Mouse (Mus musculus): ENCODE measurements at regions not wholly inside any gene's neighbourhood (a gene's known extent, or its start where the extent isn't known, plus 50 kb on each side); places are given as distances from the start of the nearest gene placed in this dataset.
A peak's percentile ranks its signal among the peaks of the same experiment; 100 is the strongest.

- H3K4me1 ChIP-seq (ENCODE audit: control insufficient read depth, insufficient read depth, low read length): no peaks in the 10 kb centered on the region
- H3K27me3 ChIP-seq (ENCODE audit: control insufficient read depth, insufficient read depth, low read length): no peaks in the 10 kb centered on the region
- no peak overlapping the region for H3K4me3 ChIP-seq (replicated peaks; ENCODE audit: low read length)
- no peak overlapping the region for H3K9ac ChIP-seq (ENCODE audit: low read depth, low read length, severe bottlenecking)
- ATAC-seq (ENCODE audit: low FRiP score, low read depth): no peak
- no peak overlapping the region for H3K27ac ChIP-seq (replicated peaks; ENCODE audit: low read depth, low read length)
- no peaks in the 10 kb centered on the region for H3K9me3 ChIP-seq (ENCODE audit: control insufficient read depth, low read length)
- 40% methylated on average over 2 of the region's 2 CpGs for WGBS
- no peak for TF ChIP-seq POLR2A (IDR thresholded peaks at IDR 0.05; ENCODE audit: borderline replicate concordance, extremely low read depth, insufficient read depth, insufficient read length)
- H3K36me3 ChIP-seq (ENCODE audit: control insufficient read depth, insufficient read depth, low read length): no peaks in the 10 kb centered on the region
- H3K4me2 ChIP-seq (replicated peaks; ENCODE audit: low read depth, low read length, severe bottlenecking): no peak overlapping the region
- no peak for DNase-seq (ENCODE audit: low spot score)
Measured at GRCm38 (mm10) chr12:14088960-14089359, 62.9 kb downstream of the Fam84a start.

- Histone ChIP-seq H3K27me3 (ENCODE audit: control insufficient read depth, insufficient read depth, low read length) (no peaks in the 10 kb centered on the region), H3K27ac (replicated peaks; ENCODE audit: low read depth, low read length) (no peak overlapping the region), H3K9me3 (ENCODE audit: control insufficient read depth, low read length) (no peaks in the 10 kb centered on the region), H3K4me3 (replicated peaks; ENCODE audit: low read length) (no peak overlapping the region), H3K4me2 (replicated peaks; ENCODE audit: low read depth, low read length, severe bottlenecking) (no peak overlapping the region), H3K4me1 (ENCODE audit: control insufficient read depth, insufficient read depth, low read length) (no peaks in the 10 kb centered on the region), H3K9ac (ENCODE audit: low read depth, low read length, severe bottlenecking) (no peak overlapping the region), H3K36me3 (ENCODE audit: control insufficient read depth, insufficient read depth, low read length) (no peaks in the 10 kb centered on the region)
- DNase-seq (ENCODE audit: low spot score) (no peak), ATAC-seq (ENCODE audit: low FRiP score, low read depth) (no peak)
- whole genome bisulfite sequencing: 87% methylated on average over 3 of the region's 3 CpGs
- TF ChIP-seq POLR2A (IDR thresholded peaks at IDR 0.05; ENCODE audit: borderline replicate concordance, extremely low read depth, insufficient read depth, insufficient read length): no peak
Measured at GRCm38 (mm10) chr12:14082771-14083170, 69.1 kb downstream of the Fam84a start.

DNA sequence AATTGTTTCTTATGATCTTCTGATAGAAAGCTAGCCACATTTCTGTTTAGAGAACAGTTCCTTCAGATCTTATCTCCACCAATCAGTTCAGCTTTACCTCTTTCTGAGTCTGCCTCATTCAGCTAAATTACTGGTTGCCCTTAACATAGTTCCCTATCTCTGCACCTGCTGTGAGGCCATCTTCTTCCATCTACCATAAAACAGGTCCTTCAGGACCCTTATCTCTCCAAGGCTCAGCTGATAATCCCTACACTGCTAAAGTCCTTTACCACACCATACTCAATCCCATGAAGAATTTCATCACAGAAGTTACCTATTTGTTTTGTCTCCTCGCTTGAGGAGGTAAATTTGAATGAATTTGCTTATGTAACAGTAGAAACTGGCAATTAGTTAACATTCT is 72.0 kb downstream of the Fam84a start:
- H3K4me3 ChIP-seq (replicated peaks; ENCODE audit: low read length): no peak overlapping the region
- H3K27me3 ChIP-seq (ENCODE audit: control insufficient read depth, insufficient read depth, low read length): no peaks in the 10 kb centered on the region
- WGBS: 69% methylated on average over 1 of the region's 1 CpGs
- H3K9ac ChIP-seq (ENCODE audit: low read depth, low read length, severe bottlenecking): no peak overlapping the region
- no peak overlapping the region for H3K4me2 ChIP-seq (replicated peaks; ENCODE audit: low read depth, low read length, severe bottlenecking)
- no peak for DNase-seq (ENCODE audit: low spot score)
- no peaks in the 10 kb centered on the region for H3K36me3 ChIP-seq (ENCODE audit: control insufficient read depth, insufficient read depth, low read length)
- H3K9me3 ChIP-seq (ENCODE audit: control insufficient read depth, low read length): no peaks in the 10 kb centered on the region
- no peak for ATAC-seq (ENCODE audit: low FRiP score, low read depth)
- TF ChIP-seq POLR2A (IDR thresholded peaks at IDR 0.05; ENCODE audit: borderline replicate concordance, extremely low read depth, insufficient read depth, insufficient read length): no peak
- H3K27ac ChIP-seq (replicated peaks; ENCODE audit: low read depth, low read length): no peak overlapping the region
- H3K4me1 ChIP-seq (ENCODE audit: control insufficient read depth, insufficient read depth, low read length): no peaks in the 10 kb centered on the region

DNA sequence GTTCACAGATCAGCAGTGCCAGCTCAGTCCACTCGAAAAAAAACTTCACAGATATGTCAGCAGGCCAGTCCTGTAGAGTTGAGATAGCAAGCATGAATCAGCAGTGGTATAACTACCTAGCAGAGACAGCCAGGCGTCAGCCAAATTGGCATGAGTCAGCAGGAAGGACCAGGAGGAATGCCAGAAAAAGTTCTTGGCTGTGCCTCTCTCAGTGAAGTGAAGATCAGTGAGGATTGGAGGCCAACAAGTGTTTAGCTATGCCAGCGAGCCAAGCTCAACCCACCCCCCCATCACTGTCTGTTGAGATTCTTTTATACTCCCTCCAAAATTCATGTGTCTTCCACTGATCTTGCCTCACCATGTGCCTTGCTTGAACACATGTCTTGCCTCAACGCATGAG is 82.8 kb downstream of the Fam84a start:
- 75% methylated on average over 4 of the region's 4 CpGs for WGBS

GRCm38 (mm10) chr12:14065401-14065800 is 86.5 kb downstream of the Fam84a start:
- Histone ChIP-seq H3K4me3 (replicated peaks; ENCODE audit: low read length) (no peak overlapping the region), H3K27me3 (ENCODE audit: control insufficient read depth, insufficient read depth, low read length) (no peaks in the 10 kb centered on the region), H3K9me3 (ENCODE audit: control insufficient read depth, low read length) (no peaks in the 10 kb centered on the region), H3K4me1 (ENCODE audit: control insufficient read depth, insufficient read depth, low read length) (no peaks in the 10 kb centered on the region), H3K4me2 (replicated peaks; ENCODE audit: low read depth, low read length, severe bottlenecking) (no peak overlapping the region), H3K36me3 (ENCODE audit: control insufficient read depth, insufficient read depth, low read length) (no peaks in the 10 kb centered on the region), H3K9ac (ENCODE audit: low read depth, low read length, severe bottlenecking) (no peak overlapping the region), H3K27ac (replicated peaks; ENCODE audit: low read depth, low read length) (no peak overlapping the region)
- DNase-seq (ENCODE audit: low spot score) (peak; percentile 51), ATAC-seq (ENCODE audit: low FRiP score, low read depth) (no peak)
- TF ChIP-seq POLR2A (IDR thresholded peaks at IDR 0.05; ENCODE audit: borderline replicate concordance, extremely low read depth, insufficient read depth, insufficient read length): no peak
- 70% methylated on average over 3 of the region's 3 CpGs for WGBS

More for the DNA sequence above, 82.8 kb downstream of the Fam84a start:
- no peaks in the 10 kb centered on the region for H3K9me3 ChIP-seq (ENCODE audit: control insufficient read depth, low read length)
- H3K4me3 ChIP-seq (replicated peaks; ENCODE audit: low read length): no peak overlapping the region
- no peaks in the 10 kb centered on the region for H3K36me3 ChIP-seq (ENCODE audit: control insufficient read depth, insufficient read depth, low read length)
- no peaks in the 10 kb centered on the region for H3K27me3 ChIP-seq (ENCODE audit: control insufficient read depth, insufficient read depth, low read length)
- no peak overlapping the region for H3K9ac ChIP-seq (ENCODE audit: low read depth, low read length, severe bottlenecking)
- ATAC-seq (ENCODE audit: low FRiP score, low read depth): no peak
- no peak overlapping the region for H3K27ac ChIP-seq (replicated peaks; ENCODE audit: low read depth, low read length)
- no peak for DNase-seq (ENCODE audit: low spot score)
- H3K4me2 ChIP-seq (replicated peaks; ENCODE audit: low read depth, low read length, severe bottlenecking): no peak overlapping the region
- no peaks in the 10 kb centered on the region for H3K4me1 ChIP-seq (ENCODE audit: control insufficient read depth, insufficient read depth, low read length)
- no peak for TF ChIP-seq POLR2A (IDR thresholded peaks at IDR 0.05; ENCODE audit: borderline replicate concordance, extremely low read depth, insufficient read depth, insufficient read length)

DNA sequence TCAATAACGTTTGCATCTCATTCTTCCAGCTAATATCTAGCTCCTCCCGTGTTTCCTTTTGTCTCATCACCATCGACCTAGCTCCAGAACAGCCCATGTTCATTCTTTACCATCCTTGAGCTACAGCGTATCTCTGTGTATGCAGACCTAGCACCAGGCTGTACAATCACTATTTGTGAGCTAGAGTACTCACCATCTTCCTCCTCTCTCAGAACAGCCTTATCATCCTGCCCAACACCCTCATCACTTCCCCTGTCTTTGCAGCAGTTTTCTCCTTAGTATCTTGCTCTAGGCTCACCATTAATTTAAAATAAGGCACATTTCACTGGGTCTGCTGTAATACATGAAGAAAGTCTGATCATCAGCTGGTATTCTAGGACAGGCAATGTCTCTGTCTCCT is 88.6 kb downstream of the Fam84a start:
- WGBS: 84% methylated on average over 4 of the region's 4 CpGs

More for the DNA sequence above, 88.6 kb downstream of the Fam84a start:
- H3K4me3 ChIP-seq (replicated peaks; ENCODE audit: low read length): no peak overlapping the region
- H3K9me3 ChIP-seq (ENCODE audit: control insufficient read depth, low read length): no peaks in the 10 kb centered on the region
- no peak overlapping the region for H3K9ac ChIP-seq (ENCODE audit: low read depth, low read length, severe bottlenecking)
- no peaks in the 10 kb centered on the region for H3K27me3 ChIP-seq (ENCODE audit: control insufficient read depth, insufficient read depth, low read length)
- no peak overlapping the region for H3K4me2 ChIP-seq (replicated peaks; ENCODE audit: low read depth, low read length, severe bottlenecking)
- H3K36me3 ChIP-seq (ENCODE audit: control insufficient read depth, insufficient read depth, low read length): no peaks in the 10 kb centered on the region
- ATAC-seq (ENCODE audit: low FRiP score, low read depth): no peak
- H3K4me1 ChIP-seq (ENCODE audit: control insufficient read depth, insufficient read depth, low read length): no peaks in the 10 kb centered on the region
- no peak overlapping the region for H3K27ac ChIP-seq (replicated peaks; ENCODE audit: low read depth, low read length)
- TF ChIP-seq POLR2A (IDR thresholded peaks at IDR 0.05; ENCODE audit: borderline replicate concordance, extremely low read depth, insufficient read depth, insufficient read length): no peak
- no peak for DNase-seq (ENCODE audit: low spot score)
